Mouse (Mus musculus) megakaryocyte progenitor cell, adult 5-6 weeks (primary cell): Measurements from ENCODE around the gene Gm4450. TPM values are rescaled to one million over a fixed set of nuclear protein-coding genes. Genes with fewer than 3 reads are reported as not detected.
A peak's percentile ranks its signal among the peaks of the same experiment; 100 is the strongest.
"Not testable (repeated sequence)": the region's sequence is repeated elsewhere in the genome, so short reads cannot be mapped to it uniquely, and the experiment has no call there.

Source experiments
- ATAC-seq: replicated peaks from 2 replicates; pipeline ENCODE4 v1.8.0; 2016; ENCODE audit warnings: mild to moderate bottlenecking, moderate TSS enrichment, inconsistent platforms; ENCODE audit not compliant: poor library complexity
- total RNA-seq, 2 experiments: library from RNA; stranded (forward) in 1 of 2; stranded (reverse) in 1 of 2; fragments of 157-497, 149-512 nt in 1 of 2; fragments of 200-1000 nt in 1 of 2; gene quantifications; 2 replicates each; pipeline versions ENCODE4 v1.2.3 to v1.2.4; 2015 to 2017

Gm4450 gene
- not detected in 2 replicates for total RNA-seq (2015)
- not detected in 2 replicates for total RNA-seq (2017)

GRCm38 (mm10) chr3:98457026-98457425, at the start of gene Gm4450:
Gm4450 (minus strand) TSS chr3:98457126.
- ATAC-seq, result not testable (repeated sequence)

GRCm38 (mm10) chr3:98497401-98497800, 40.5 kb upstream of the Gm4450 start:
- peak; percentile 46 for ATAC-seq

- ATAC-seq, result peak; percentile 83
These were observed 39.8 kb upstream of the Gm4450 start for GRCm38 (mm10) chr3:98496762-98497161.

- ATAC-seq, result not testable (repeated sequence)
These were observed 38.1 kb upstream of the Gm4450 start for GRCm38 (mm10) chr3:98495055-98495454.

- not testable (repeated sequence) for ATAC-seq
These were observed 37.3 kb upstream of the Gm4450 start for GRCm38 (mm10) chr3:98494184-98494583.

- not testable (repeated sequence) for ATAC-seq
These were observed 14.6 kb upstream of the Gm4450 start for GRCm38 (mm10) chr3:98471499-98471898.

- not testable (repeated sequence) for ATAC-seq
These were observed 14.1 kb upstream of the Gm4450 start for GRCm38 (mm10) chr3:98471057-98471456.

GRCm38 (mm10) chr3:98469323-98469722, 12.4 kb upstream of the Gm4450 start:
- not testable (repeated sequence) for ATAC-seq

- not testable (repeated sequence) for ATAC-seq
These were observed 3.1 kb downstream of the Gm4450 start for GRCm38 (mm10) chr3:98453786-98454185.

GRCm38 (mm10) chr3:98443924-98444323, 13.0 kb downstream of the Gm4450 start:
- peak; percentile 44 for ATAC-seq

GRCm38 (mm10) chr3:98443149-98443779, 13.7 kb downstream of the Gm4450 start:
- ATAC-seq, result peak; percentile 92

- not testable (repeated sequence) for ATAC-seq
These were observed 14.7 kb downstream of the Gm4450 start for GRCm38 (mm10) chr3:98442245-98442644.

- 0 out of 2 replicates have a peak, but pooled peaks have one; percentile 6 for ATAC-seq
These were observed 21.9 kb downstream of the Gm4450 start for GRCm38 (mm10) chr3:98435030-98435429.

GRCm38 (mm10) chr3:98434088-98434816, 22.7 kb downstream of the Gm4450 start:
- ATAC-seq, result peak; percentile 78

- ATAC-seq, result peak; percentile 55
These were observed 27.9 kb downstream of the Gm4450 start for GRCm38 (mm10) chr3:98428928-98429525.

- ATAC-seq, result peak; percentile 10
These were observed 28.5 kb downstream of the Gm4450 start for GRCm38 (mm10) chr3:98428449-98428775.

- ATAC-seq, result peak; percentile 80
These were observed 29.1 kb downstream of the Gm4450 start for GRCm38 (mm10) chr3:98427600-98428448.

GRCm38 (mm10) chr3:98427260-98427599, 29.7 kb downstream of the Gm4450 start:
- no peak; the same call in 1 of the 2 replicates for ATAC-seq

- ATAC-seq, result no peak
These were observed 30.2 kb downstream of the Gm4450 start for GRCm38 (mm10) chr3:98426749-98427148.

- ATAC-seq, result no peak
These were observed 34.0 kb downstream of the Gm4450 start for GRCm38 (mm10) chr3:98422926-98423325.

GRCm38 (mm10) chr3:98419786-98420070, 37.2 kb downstream of the Gm4450 start:
- ATAC-seq, result no peak
